Mouse (Mus musculus) cerebellum, postnatal 25 days (tissue): ENCODE results near the gene Trip12.

Experiments
- DNase-seq, 2 experiments: peaks; one replicate each; pipeline ENCODE4 v3.0.0; 2021; ENCODE audit warnings: mixed read lengths in 2 of 2

Trip12 gene

DNA sequence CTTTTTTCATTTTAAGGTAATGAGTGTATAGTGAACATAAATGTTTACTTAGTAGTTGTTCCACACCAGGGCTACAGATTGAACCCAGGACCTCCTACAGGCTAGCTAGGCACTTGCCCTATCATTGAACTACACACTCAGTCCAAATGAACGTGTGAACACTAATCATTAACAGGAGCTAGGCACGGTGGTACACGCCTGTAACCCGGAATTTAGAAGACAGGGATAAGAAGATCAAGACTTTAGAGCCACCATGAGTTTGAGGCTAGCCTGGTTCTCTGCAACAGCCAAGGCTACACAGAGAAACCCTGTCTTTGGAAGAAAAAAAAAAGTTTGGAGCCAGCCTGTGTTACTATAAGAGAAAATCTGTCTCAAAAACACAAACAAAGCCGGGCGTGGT, 19.3 kb upstream of the Trip12 start:
- DNase-seq = no peak

DNA sequence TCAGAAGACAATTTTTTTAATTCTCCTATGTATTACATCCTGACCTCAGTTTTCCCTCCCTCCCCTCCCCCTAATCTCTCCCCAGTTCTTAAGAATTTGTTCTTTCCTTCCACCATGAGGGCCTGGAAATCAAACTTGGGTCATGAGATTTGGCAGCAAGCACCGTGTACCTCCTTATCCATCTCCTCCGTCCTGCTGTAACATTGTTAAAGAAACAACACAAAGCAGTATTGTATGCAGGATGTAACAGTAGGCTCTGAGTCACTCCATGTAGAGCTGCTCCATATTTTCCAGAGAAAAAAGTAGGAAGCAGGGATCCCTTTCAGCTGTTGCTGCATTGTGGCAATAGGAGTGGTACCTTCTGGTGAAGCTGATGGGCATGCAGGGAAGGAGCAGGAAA, 15.4 kb upstream of the Trip12 start:
- DNase-seq = no peak

DNA sequence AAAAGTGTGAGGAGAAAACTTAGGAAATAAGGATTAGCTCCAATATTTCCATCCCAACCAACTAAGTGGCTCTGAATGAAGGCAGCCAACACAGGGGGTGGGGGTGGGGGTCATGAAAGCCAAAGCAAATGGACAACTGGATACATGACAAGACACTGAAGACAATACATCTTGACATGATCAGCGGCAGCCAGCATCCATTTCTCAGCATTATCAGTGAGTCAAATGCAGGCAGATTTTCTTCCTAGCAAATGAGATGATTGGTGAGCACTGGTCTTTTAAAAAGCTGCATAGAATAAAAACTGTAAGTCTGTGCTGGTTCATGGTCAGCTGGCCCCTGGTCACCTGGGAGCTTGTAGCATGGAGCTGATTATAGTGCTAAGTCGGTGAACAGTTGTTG, 14.7 kb upstream of the Trip12 start:
- DNase-seq = no peak

DNA sequence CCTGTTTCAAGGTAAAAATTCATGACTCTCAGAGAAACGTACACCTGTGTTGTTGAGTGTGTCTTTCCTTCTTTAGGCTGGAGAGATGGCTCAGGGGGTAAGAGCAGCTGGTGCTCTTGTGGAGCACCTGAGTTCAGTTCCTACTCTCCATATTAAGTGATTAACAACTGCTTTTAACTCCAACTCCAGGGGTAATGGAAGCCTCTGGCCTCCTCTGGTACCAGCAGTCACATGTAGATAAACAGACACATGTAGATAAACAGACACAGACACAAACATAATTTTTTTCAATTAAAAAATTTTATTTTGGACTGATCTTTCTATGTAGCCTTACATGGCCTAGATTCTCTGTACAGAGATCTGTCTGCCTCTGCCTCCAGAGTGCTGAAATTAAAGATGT, 13.4 kb upstream of the Trip12 start:
- DNase-seq = no peak

DNA sequence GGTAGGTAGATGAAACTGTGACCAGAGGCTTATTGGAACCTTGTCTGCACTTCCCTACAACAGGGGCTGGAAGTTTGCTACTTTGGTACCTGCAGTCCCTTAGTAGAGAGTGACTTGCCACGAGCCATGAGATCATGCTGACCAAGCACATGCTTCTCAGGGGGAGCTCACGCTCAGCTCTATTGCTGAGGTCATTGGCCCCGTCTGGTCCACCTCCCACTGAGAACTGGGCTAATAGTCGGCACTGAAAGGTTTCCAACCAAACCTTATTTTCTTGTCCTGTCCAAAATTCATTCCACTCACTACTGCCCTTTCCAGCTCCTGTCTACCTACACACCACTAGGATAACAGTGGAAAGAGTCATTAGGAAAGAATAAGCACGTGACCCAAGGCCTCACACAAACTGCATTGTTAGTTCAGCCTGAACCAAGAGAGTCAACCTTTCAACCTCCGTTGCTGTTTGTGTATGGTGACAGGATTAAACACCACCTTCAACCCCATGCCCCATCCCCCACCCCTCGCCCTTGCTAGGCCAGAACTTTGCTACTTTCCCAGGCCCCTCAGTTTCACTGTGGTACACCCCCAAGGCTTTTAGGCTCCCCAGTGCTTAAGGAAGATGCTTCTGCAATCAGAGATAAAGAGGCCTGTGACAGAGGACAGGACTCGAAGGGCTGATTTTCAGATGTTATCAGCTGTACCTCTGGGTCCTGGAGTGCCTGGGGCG, 11.4 kb upstream of the Trip12 start:
- peak; percentile 12 to 23 for DNase-seq

DNA sequence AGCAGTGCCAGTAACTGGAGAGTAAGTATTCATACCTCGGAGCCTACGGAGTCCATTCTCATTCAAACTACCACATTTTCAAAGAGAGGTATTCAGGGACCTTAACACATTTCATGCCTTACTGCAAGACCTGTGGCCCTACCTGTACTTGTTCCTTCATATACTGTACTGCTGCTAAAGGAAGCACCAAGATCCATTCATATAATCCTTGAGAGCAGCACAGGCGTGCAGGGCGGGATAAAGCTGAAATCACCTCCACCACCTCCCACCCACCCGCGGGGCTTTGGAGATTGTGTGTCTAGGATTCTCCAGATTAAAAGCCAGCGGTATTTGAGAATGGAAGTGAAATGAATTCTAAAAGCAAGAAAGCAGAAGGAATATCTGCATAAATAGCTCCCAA, 10.2 kb upstream of the Trip12 start:
- DNase-seq = no peak

DNA sequence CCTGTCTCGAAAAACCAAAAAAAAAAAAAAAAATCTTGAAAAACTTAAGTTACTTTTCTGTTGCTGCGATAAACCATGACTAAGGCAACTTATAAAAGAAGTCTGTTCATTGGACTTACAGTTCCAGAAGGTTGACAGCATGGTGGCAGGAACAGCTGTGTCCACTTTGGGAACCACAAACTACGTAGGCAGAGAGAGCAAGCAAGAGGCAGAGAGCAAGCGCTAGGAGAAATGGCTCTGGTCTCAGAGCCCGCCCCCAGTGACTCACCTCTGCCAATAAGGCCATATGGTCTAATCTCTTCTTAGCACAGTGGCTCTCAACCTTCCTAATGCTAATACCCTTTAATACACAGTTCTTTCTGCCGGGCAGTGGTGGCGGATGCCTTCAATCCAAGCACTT, 9.5 kb upstream of the Trip12 start:
- no peak for DNase-seq

DNA sequence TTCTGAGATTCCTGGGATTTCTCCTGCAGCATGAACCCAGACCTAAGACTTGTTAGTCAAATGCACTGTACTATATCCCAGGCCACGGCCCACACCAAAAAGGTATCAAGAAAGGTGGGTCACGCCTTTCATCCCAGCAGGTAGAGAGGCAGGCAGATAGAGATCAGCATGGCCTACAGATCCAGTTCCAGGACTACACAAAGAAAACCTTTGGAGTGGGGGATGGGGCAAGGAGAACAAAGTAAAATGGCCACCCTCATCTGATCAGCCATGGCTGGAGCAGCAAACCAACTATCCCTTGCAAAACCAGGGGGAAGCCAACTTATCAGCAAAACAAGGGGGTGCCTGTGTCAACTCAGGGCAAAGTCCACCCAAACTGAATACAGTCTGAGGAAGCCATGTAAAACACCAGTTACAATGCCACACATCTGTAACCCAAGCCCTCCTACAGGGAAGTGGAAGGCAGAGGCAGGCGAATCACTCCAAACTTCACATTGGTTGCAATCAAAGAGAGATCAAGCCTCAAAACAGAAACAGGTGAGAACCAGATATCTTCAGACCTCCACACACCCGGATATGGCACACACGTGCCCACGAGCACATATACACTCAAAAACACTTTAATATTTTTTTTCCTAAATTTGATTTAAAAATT, 8.6 kb upstream of the Trip12 start:
- DNase-seq = no peak

DNA sequence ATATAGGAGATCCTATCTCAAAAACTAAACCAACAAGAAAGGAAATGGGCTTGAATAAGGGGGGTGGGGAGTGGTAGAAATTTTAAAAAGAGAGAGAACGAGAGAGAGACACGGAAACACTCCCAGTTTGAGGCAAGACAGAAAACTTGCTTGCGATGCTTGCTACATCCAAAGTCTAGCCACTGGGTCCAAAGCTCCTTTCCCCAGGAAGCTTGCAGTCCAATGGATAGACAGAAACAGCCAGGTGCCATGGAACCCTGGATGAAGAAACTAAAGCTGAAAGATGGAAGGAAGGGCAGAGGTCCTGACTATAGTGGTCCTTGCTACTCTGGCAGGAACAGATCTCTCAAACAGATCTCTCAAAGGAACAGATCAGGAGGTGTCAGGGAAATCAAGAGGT, 8.0 kb upstream of the Trip12 start:
- no peak for DNase-seq

DNA sequence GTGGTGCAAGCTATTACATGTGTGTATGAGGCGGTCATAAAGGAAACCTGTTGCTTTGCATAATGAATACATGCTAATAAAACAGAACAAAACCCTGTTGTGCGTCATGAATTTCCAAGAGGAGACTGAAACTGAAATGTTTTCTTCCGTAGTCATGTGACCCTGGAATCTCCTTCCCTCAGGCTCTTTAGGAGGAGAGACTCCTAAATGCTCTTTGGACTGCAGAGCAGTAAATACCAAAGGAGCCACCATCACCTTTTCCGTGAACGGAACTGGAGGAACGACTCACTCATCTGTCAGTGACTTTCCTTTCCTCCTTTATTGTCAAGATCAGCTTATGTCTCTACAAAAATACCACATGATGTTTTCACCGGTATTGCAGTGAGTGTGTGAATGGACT, 7.4 kb upstream of the Trip12 start:
- DNase-seq = no peak

DNA sequence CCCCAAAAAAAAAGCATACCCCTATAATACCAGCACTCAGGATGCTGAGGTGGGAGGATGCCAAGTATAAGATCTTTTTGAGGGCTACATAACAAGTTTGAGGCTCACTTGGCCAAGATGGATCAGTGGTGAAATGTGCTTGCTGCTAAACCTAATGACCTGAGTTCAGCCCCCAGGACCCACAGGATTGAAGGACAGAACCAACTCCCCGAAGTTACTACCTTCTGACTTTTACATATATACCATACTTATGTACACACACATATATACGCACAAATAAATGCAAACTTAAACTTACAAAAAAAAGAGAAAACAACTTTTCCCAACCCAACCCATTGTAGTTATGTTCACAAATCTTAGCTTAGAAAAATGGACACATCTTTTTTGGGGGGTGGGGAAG, 3.0 kb upstream of the Trip12 start:
- DNase-seq = no peak

DNA sequence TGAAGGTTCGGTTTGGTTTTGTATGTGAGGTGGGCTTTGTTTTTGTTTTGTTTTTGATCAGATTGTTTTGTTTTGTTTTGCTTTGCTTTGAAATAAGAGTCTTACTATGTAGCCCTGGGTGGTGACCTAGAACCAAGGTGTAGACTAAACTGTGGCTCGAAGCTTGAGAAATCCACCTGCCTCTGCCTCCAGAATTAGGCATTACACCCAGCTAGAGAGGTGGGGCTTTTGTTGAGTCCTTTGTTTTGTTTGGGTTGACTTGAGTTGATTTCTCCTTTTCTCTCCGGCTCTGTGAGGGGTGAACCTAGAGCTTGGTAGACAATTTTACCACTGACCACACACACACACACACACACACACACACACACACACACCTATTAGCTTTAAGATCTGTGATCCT, 745 bp upstream of the Trip12 start:
- no peak for DNase-seq

DNA sequence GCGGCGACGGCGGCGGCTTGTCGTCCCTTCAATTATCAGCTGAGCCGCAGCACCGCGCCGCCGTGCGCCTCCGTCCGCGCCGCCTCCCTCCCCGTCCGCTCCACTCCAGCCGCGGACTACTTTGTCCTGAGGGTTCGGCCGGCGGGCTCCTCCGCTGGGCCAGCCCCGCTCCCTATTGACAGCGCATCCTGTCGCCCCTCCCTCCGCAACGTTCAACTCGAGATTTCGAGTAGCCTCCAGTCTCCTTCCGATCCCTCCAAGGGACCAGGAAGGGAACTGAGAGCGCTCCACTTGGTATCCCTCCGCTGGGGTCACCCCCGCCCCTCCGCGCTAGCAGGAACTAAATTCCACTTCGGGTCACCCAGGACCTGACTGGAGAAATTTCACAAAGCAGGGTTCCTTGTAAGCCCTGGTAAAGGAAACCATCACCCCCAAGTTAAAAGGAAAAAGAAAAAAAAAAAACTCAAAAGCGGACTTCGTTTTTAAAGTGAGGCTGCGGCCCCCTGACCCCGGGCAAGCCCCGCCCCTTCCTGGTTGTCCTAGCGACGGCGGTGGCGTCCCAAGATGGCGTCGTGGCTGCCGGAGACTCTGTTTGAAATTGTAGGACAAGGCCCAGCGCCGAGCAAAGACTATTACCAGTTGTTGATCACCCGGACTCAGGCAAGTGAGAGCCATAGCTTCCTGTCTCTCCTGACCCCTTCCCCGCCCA, 853 bp downstream of the Trip12 start, which contains the start of gene Fbxo36:
TSS of gene Fbxo36 (plus strand) at position 533 of the 709 bp plus-strand sequence.
- peak; percentile 95 for DNase-seq

DNA sequence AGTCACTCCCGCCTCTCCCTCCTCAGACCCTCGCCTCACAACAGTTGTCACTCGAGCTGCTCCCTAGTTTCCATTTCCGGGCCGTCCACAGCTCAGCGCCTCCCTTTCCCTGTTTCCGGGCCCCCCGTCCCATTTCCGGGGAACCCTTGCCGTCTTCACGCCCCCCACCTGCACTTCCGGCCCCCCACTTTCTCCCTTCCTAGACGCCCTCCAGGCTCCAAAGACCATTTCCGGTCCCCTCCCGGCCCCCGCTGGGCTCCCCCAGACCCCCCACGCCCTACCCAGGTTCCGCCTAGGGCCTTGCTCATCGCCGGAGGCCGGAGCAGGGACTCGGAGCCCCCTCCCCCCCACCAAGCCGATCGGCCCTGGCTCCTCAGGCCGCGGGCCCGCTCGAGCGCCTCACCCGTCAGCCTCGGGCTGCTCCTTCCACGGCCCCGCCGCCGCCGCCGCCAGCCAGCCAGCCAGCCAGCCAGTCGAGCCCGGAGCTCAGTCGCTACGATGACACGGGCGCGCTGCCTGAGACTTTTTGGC, 1.6 kb downstream of the Trip12 start:
- peak in 1 of 2 experiments; percentile 77 for DNase-seq

DNA sequence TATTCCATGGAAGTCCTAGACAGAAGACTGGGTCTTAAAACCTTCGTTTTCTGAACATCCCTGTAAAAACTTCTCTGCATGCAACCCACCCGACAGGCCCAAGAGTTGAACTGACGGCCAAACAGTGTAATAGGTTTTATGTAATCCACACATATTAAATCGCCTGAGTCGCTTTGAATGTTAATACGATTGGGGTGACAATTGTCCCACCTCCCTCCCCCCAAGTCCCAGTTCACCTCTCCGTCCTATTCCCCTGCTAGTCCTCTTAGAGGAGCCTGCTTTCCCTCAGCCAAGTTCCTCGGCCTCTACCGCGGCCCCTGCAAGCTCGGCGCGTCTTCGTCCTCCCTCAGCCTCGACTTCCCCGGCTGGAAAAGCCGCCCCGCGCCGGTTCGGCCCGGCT, 2.2 kb downstream of the Trip12 start:
- no peak for DNase-seq

DNA sequence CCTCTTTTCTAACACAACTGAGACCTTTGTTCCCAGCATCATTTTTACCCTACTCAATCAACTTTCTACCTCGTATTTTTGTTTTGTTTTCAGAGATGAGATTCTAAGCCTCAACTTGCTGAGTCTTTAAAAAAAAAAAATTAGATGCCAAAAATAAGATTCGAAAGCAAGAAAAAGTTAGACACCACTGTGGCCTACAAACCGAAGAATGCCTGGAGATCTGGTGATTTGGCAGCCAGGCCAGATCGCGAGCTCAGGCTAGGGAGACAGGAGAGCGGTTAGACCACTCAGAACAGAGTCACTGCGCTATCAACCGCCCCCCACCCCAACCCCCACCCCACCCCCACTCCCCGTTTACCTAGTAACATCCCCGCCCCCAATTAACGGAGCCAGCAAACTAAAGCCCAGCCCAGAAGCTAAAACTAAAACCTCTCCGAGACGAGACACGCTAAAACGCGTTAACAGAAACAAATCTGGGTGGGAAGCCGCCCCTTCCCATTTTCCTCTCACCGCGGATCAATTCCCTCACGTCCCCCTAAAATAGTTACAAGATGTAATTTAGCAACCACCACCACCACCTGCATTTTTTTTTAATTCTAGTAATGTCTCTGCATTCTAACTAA, 2.7 kb downstream of the Trip12 start:
- DNase-seq = peak in 1 of 2 experiments; percentile 24

DNA sequence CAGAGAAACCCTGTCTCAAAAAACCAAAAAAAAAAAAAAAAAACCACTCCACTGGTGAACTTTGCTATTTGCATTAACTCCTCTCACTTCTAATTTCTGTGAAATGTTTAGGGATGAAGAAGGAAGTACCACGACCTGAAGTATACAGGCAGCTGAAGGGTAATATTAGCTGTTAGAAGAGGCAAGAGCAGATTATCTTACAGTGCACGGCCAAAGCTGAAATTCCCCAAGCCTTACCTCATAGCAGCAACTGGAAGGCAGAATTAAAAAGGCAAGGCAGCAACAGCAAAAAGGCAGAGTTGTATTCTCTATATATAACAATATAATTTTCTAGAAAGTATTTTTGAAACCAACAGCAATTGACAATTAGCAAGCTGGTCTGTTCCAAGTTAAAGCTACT, 15.2 kb downstream of the Trip12 start:
- DNase-seq = no peak

DNA sequence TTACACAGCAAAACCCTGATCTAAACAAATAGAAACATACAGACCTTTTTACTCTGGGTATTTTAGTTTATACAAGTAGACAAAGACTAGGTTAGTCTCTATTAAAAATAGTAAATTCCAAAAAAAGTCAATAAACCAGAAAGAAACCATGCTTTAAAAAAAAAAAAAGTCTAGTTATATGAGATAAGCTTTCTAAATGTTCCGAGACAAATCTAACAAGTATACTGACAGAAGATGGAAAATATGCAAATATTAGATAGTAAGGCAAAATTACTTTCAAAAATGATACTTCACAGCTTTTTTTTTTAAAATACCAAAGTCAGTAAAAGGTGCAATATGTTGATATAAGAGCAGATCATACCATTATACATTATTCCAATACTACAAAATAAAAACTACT, 22.7 kb downstream of the Trip12 start:
- DNase-seq = no peak

DNA sequence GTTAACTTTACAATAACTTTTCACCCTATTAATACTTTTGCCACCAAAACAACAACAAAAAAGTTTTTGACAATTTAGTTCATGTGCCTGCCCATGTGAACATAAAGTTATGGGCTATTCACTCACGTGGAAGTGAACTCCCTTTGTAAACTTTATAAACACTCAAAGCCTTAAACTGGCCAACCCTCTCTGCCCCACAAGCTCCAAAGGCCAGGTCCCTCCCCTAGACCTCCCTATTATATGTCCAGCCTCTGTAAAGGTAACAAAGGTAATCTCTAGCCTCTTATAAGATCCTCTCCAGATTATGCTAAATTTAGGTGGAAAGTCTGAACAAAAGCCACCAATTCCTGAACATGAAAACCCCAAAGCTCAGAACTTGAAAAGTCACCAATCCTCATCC, 36.5 kb downstream of the Trip12 start:
- DNase-seq = no peak

DNA sequence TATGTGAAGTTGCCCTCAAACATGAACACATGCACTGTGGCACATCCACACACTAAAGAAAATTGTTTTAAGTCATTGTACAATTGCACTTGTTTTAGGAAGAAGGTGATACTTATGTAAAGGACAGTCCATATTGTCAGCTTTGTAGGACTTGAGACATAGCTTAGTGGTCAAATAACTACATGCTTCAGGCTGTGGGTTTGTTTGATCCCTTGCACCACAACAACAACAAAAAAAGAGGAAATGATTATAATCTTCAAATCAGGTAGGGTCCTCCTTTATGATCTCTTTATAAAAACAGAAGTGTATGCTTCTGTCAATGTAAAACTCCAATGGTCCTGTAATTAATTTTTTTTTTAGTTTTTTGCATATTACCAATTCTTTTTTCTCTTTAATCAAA, 41.1 kb downstream of the Trip12 start:
- DNase-seq = no peak

DNA sequence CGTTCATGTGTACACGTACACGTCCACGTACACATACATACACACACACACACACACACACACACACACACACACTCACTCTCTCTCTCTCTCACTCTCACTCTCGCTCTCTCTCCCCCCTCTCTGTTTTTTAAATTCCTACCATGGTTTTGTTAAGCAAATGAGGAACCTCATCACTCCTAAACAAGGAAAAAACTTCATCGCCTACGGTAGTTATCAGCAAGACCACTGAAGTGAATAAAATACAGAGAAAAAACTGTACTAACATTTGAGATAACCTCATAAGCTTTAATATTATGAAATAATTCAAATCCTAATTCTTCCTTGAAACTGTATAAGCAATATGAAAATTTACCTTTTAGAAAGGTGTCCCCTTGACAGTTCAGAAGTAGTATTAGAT, 45.0 kb downstream of the Trip12 start:
- DNase-seq = no peak

DNA sequence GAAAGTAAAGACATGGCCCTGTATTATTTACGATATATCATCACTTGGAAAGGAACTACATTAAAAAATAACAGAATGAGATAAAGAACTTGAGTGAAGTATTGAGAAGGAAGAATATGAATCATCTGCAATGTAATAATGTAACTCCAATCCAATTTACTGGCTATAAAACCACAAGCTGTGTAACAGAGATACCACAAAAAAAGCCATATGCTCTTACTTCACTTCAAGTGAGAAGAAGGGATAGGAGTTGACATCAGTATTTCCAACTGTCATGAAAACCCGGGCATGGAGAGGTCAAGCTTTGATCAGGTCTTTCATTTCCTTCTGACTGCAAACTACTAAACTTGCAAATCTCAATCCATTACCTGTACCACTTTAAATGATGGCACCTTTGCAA, 48.9 kb downstream of the Trip12 start:
- no peak for DNase-seq

DNA sequence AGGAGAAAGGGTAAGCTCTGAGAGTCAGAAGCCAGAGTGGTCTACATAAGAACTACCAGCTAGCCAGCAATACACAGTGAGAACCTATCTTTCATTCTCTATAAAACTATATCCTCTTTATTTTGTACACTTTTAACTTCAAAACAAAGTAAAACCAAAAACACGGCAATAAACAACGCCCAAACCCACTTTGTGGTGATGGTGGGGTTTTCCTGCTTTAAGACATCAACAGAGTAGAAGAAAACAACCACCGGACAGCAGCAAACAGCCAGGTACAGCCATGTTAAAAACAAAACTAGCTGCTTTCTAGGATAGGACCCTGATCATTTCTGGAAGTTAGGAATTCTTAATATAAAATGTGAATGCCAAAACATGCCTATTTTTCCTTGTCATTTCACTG, 59.7 kb downstream of the Trip12 start:
- DNase-seq = no peak
